Mouse (Mus musculus) MEL (cell line): ENCODE data around the gene Cbl.

Experiments used
- CTCF ChIP-seq, 3 experiments: IDR thresholded peaks in 2 of 3; conservative IDR thresholded peaks in 1 of 3; 2 replicates each; pipeline ENCODE4 v1.5.1; 2011 to 2012; ENCODE audit warnings: low read length in 3 of 3, low read depth in 2 of 3, mild to moderate bottlenecking in 2 of 3, improper control_type of control experiment in 1 of 3, inconsistent platforms in 1 of 3, mixed read lengths in 1 of 3, moderate library complexity in 1 of 3; ENCODE audit not compliant: control insufficient read depth in 1 of 3, insufficient read depth in 1 of 3, poor library complexity in 1 of 3, severe bottlenecking in 1 of 3
- EP300 ChIP-seq, 2 experiments: IDR thresholded peaks; 2 replicates each; pipeline ENCODE4 v1.6.1; 2011; ENCODE audit warnings: improper control_type of control experiment in 2 of 2, low read length in 2 of 2, low read depth in 1 of 2, mild to moderate bottlenecking in 1 of 2
- ETS1 ChIP-seq: IDR thresholded peaks from 2 replicates; pipeline ENCODE4 v1.6.1; 2012; ENCODE audit warnings: low read depth, mild to moderate bottlenecking, inconsistent platforms, low read length, improper control_type of control experiment, moderate library complexity
- GABPA ChIP-seq: IDR thresholded peaks from 2 replicates; pipeline ENCODE4 v1.6.1; 2012; ENCODE audit warnings: low read depth, mild to moderate bottlenecking, inconsistent platforms, low read length, improper control_type of control experiment, moderate library complexity
- KAT2A ChIP-seq: conservative IDR thresholded peaks from 2 replicates; pipeline ENCODE4 v1.6.1; 2012; ENCODE audit warnings: low read depth, low read length, improper control_type of control experiment, inconsistent platforms
- MAZ ChIP-seq: IDR thresholded peaks from 2 replicates; pipeline ENCODE4 v1.6.1; 2012; ENCODE audit warnings: low read depth, mild to moderate bottlenecking, inconsistent platforms, low read length, improper control_type of control experiment
- NELFE ChIP-seq: IDR thresholded peaks from 2 replicates; pipeline ENCODE4 v1.6.1; 2011; ENCODE audit warnings: low read depth, low read length, improper control_type of control experiment
- POLR2A ChIP-seq, 2 experiments: IDR thresholded peaks; 2 replicates each; pipeline ENCODE4 v1.6.1; 2011 to 2012; ENCODE audit warnings: low read length in 2 of 2, mild to moderate bottlenecking in 2 of 2, control low read depth in 1 of 2, improper control_type of control experiment in 1 of 2, low read depth in 1 of 2, moderate library complexity in 1 of 2; ENCODE audit not compliant: control insufficient read depth in 1 of 2, insufficient read depth in 1 of 2, poor library complexity in 1 of 2
- RAD21 ChIP-seq: IDR thresholded peaks from 2 replicates; pipeline ENCODE4 v1.6.1; 2011; ENCODE audit warnings: mild to moderate bottlenecking, low read depth, low read length, improper control_type of control experiment
- TBP ChIP-seq: IDR thresholded peaks from 2 replicates; pipeline ENCODE4 v1.8.0; 2011; ENCODE audit warnings: low read depth, low read length, improper control_type of control experiment
- UBTF ChIP-seq: IDR thresholded peaks from 2 replicates; pipeline ENCODE4 v1.6.1; 2012; ENCODE audit warnings: low read depth, mild to moderate bottlenecking, inconsistent platforms, low read length, improper control_type of control experiment, moderate library complexity, borderline replicate concordance; ENCODE audit not compliant: insufficient read depth
- ZC3H11A ChIP-seq: IDR thresholded peaks from 2 replicates; pipeline ENCODE4 v1.6.1; 2012; ENCODE audit warnings: low read depth, mild to moderate bottlenecking, inconsistent platforms, low read length, improper control_type of control experiment
- ZMIZ1 ChIP-seq: IDR thresholded peaks from 2 replicates; pipeline ENCODE4 v1.6.1; 2012; ENCODE audit warnings: low read depth, mild to moderate bottlenecking, inconsistent platforms, low read length, improper control_type of control experiment, moderate library complexity

DNA sequence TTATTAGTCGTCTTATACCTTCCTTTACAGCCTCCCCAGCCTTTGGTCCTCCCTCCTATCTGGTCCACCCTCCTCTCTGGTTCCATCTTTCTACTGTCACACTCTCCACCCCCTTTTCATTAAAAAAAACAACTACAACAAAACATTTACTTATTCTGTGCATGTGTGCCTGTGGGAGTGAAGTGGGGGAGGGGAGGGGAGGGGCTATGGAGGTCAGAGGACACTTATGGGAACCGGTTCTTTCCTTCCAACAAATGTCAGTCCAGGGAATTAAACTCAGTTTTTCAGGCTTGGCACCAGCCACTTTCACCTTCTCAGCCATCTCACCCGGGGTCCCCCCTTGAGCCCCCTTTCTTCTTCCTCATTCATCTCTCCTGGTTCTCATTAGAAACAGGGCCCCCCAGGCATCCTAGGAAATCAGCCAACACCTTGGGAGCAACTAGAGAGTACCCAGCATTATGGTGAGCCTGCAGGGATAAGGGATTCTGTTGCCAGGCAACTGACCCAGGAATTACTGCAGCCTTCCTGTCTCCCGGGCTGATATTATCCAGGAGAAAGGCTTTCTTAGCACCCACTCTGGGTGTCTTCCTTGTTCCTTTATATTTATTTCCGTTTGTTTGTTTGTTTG is 20.8 kb upstream of the Cbl start:
- TF ChIP-seq KAT2A (no peak), CTCF (IDR thresholded peaks at IDR 0.05 in 2 of 3, conservative IDR thresholded peaks at IDR 0.05 in 1 of 3; ENCODE audit: control insufficient read depth in 1 of 3, insufficient read depth in 1 of 3, low read depth in 2 of 3, low read length in 3 of 3, poor library complexity in 1 of 3, severe bottlenecking in 1 of 3) (no peak), ZMIZ1 (no peak), EP300 (IDR thresholded peaks at IDR 0.05; ENCODE audit: low read depth in 1 of 2, low read length in 2 of 2) (no peak), POLR2A (IDR thresholded peaks at IDR 0.05; ENCODE audit: control insufficient read depth in 1 of 2, insufficient read depth in 1 of 2, low read depth in 1 of 2, low read length in 2 of 2, poor library complexity in 1 of 2) (no peak), ETS1 (no peak), TBP (no peak), RAD21 (no peak), NELFE (no peak), ZC3H11A (no peak), MAZ (no peak), GABPA (no peak), UBTF (no peak)
